Mouse (Mus musculus): ENCODE results near the gene Tnfrsf8.
A peak's percentile ranks its signal among the peaks of the same experiment; 100 is the strongest.
"Not testable (repeated sequence)": the region's sequence is repeated elsewhere in the genome, so short reads cannot be mapped to it uniquely, and the experiment has no call there.

Tnfrsf8 gene

DNA sequence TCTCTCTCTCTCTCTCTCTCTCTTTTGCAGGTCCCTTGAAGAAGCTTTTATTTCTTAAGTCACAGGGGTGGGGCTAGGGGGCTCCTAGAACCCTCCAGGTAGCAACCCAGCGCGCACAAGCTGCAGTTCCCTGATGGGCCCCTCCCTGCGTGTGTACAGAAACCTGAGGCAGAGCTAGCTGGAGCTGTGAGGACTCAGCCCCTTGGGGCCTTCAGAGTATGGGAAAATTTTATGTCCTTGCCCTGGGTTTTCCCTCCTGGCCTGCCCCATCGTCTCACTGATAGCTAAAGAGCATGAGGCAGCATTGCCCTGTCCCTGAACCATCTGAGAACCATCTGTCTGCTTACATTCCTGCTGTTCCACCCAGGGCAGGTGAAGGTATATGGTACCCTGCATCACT, 8.5 kb downstream of the Tnfrsf8 start:
- no peak for DNase-seq (ENCODE audit: low read depth)

GRCm38 (mm10) chr4:145305661-145306362, 9.2 kb downstream of the Tnfrsf8 start:
- DNase-seq (ENCODE audit: low read depth), result not testable (repeated sequence)

GRCm38 (mm10) chr4:145304109-145304508, 10.9 kb downstream of the Tnfrsf8 start:
- no peak for DNase-seq (ENCODE audit: low read depth)

- no peak for DNase-seq (ENCODE audit: low read depth)
These were observed 12.9 kb downstream of the Tnfrsf8 start for GRCm38 (mm10) chr4:145302106-145302505.

GRCm38 (mm10) chr4:145300210-145300927, 14.6 kb downstream of the Tnfrsf8 start:
- DNase-seq (ENCODE audit: low read depth), result peak; percentile 59

- no peak for DNase-seq (ENCODE audit: low read depth)
These were observed 15.6 kb downstream of the Tnfrsf8 start for GRCm38 (mm10) chr4:145299355-145299754.

DNA sequence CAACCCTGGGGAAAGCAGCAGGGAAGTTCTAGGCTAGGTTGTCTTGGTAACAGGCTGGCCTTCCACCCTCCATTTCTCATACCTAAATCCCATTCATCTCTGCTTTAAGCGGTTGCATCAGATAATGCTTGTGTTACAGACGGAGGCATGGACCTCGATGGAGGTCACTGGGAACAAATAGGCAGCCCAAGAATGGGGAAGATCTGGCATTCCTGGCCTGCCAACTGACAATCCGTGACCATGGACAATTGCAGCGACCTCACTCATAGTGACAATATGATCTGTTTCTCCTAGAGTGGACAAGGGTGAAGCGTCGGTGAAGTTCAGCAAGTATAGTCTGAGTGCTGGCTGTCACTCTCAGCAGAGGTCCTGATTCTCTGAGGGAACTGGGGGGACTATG, 16.1 kb downstream of the Tnfrsf8 start:
- DNase-seq (ENCODE audit: low read depth), result no peak

DNA sequence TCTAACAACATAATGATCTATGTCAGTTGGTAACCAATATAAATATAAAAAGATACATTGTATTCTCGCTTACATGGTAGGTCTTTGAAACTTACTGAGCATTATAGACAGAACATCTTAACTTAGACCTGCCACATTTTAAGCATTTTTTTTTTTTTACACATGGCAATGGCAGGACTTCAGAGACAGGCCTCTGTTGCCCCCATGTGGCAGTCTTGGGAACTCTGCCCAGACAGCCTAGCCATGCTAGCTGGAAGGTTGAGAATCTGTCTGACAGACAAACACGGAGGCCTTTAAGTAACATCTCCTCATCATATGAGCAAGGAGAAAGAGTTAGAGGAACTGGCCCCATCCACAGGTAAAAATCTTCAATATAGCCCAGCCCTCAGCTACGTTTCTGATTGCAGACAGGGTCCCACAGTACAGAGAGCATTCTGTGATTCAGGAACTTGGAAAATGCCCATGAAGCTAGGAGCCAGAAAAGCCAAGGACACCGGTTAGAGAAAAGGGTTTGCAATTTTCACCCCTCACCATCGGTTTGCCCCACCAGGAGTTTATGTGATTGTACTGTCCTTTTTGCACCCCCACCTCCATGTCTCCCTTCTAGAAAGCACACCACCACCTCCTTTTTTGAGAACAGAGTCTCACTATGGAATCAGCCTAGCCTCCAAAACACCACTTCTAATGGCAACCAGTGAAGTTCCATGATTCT, 19.2 kb downstream of the Tnfrsf8 start:
- peak; percentile 53 for DNase-seq (ENCODE audit: low read depth)

- no peak for DNase-seq (ENCODE audit: low read depth)
These were observed 20.4 kb downstream of the Tnfrsf8 start for GRCm38 (mm10) chr4:145294588-145294987.

- peak; percentile 80 for DNase-seq (ENCODE audit: low read depth)
These were observed 28.4 kb downstream of the Tnfrsf8 start for GRCm38 (mm10) chr4:145286369-145287120.

GRCm38 (mm10) chr4:145284675-145285074, 30.3 kb downstream of the Tnfrsf8 start:
- DNase-seq (ENCODE audit: low read depth), result no peak

DNA sequence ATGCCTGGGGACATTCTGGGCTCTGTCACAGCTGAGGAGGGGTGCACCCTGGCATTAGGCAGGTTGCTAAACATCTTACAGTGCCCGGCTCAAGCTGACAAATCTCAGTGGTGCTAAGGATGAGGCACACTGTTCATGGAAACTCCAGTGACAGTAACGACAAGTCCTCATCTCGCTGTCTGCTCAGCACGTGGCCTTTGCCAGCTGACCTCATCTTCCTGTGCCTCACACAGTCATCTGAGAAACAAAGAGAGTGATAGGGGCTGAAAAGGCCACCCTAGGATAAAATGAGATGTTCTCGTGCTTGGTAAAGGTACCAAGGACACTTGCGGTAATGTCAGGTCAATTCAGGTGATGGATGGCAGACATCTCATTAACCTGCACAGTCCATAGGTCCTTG, 31.5 kb downstream of the Tnfrsf8 start:
- DNase-seq (ENCODE audit: low read depth), result no peak

- DNase-seq (ENCODE audit: low read depth), result no peak
These were observed 34.0 kb downstream of the Tnfrsf8 start for GRCm38 (mm10) chr4:145280966-145281365.

- no peak for DNase-seq (ENCODE audit: low read depth)
These were observed 36.1 kb downstream of the Tnfrsf8 start for GRCm38 (mm10) chr4:145278724-145279370.

GRCm38 (mm10) chr4:145278231-145278630, 36.7 kb downstream of the Tnfrsf8 start:
- no peak for DNase-seq (ENCODE audit: low read depth)

DNA sequence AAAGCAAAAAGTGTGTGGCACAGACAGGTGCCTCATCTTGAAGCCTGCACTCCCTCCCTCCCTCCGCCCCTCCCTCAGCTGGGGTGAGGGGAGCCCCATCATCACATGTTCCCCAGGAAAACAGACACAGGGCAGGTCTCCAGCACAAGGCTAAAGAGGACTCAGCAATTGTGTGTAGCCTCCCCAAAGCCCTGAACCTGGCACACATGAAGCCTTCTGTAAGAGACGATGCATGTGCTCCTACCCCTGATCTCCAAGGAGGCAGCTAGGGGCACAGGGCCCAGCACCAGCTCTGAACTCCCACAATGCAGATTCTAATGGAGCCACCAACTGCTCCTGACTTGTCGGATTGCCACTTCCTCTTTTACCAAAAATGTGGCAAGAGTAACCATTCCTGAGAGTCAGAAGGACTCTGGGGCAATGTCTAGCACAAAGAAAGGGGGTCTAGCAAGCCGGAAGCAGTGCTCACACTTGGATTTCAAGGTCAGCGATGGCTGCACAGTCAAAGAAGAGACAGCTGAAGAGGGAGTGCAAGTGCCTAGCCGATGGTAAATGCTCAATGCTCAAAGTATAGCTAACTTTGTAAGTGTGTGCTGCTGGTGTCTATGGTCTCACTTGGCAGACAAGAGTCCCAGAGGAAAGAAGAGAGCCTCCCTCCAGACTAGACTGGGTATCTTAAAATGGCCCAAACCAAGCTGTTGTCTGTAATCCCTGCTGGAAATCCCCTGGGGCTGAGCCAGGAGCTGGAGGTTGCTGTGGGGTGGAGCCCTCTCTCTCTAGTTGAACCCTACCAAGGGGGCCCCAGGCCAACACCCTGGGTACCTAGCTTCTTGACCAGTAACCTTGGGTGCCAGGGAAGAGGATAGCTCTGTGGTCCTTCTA, 38.4 kb downstream of the Tnfrsf8 start:
- DNase-seq (ENCODE audit: low read depth), result peak; percentile 16

GRCm38 (mm10) chr4:145274887-145275286, 40.1 kb downstream of the Tnfrsf8 start:
- no peak for DNase-seq (ENCODE audit: low read depth)

DNA sequence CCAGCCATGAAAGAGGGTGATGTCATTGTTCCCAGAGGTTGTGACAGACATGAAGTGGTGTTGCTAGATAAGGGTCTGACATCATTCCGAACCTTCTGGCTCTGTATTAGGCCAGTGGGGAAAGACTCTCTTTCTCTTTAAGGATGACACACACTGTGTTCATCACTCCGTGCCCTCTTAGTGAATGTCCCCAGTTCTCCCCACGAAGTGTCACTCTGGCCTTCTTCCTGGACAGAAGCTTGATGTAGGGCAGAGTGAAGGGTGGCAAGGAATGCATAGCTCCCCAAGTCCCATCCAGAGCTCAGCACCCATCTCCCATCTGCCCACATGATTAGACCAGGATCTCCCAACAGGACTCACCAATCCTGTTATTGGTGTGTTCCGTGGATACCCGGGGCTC, 41.0 kb downstream of the Tnfrsf8 start:
- no peak for DNase-seq (ENCODE audit: low read depth)

GRCm38 (mm10) chr4:145272763-145273162, 42.2 kb downstream of the Tnfrsf8 start:
- DNase-seq (ENCODE audit: low read depth), result no peak

- DNase-seq (ENCODE audit: low read depth), result no peak
These were observed 43.3 kb downstream of the Tnfrsf8 start for GRCm38 (mm10) chr4:145271634-145272033.

DNA sequence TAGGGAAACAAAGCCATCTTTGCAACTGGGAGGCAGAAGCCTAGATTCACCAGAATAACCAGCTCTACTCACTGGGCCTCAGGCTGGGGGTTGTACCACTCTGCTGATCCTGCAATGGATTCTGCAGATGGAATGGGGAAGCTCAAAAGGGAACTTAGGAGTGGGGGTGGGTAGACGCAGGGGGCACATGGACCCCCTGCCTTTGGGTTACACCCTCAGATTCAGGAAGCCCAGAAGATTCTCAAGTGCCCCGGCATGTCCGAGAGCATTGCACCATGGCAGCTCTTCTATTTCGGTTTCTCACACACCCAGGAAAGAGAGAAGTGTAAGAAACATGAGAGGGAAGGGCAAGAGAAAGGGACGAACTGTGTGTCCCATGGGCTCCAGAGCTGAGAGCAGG, 44.8 kb downstream of the Tnfrsf8 start:
- no peak for DNase-seq (ENCODE audit: low read depth)

Data from c-Kit-positive CD71-negative TER-119-negative erythroid progenitor cells, embryonic 14.5 days (primary cell).